Mouse (Mus musculus): ENCODE data around the gene Gm7995. TPM values are rescaled to one million over a fixed set of nuclear protein-coding genes. Genes with fewer than 3 reads are reported as not detected.
"Not testable (repeated sequence)": the region's sequence is repeated elsewhere in the genome, so short reads cannot be mapped to it uniquely, and the experiment has no call there.

Gene Gm7995
- total RNA-seq (2014; fragmentation: Nextera tagmentation) (2.8 and 3.9 TPM in 2 replicates), total RNA-seq (2017) (0.52 and 1.9 TPM in 2 replicates), polyA plus RNA-seq (2012) (not detected in 2 replicates)

- H3K4me1 ChIP-seq (ENCODE audit: insufficient read depth, low read depth, low read length); H3K27me3 ChIP-seq (ENCODE audit: insufficient read depth, low read length); H3K4me3 ChIP-seq (ENCODE audit: low read depth, low read length); H3K9me3 ChIP-seq (replicated peaks); H3K36me3 ChIP-seq (replicated peaks); DNase-seq (ENCODE audit: low spot score); ATAC-seq (ENCODE audit: extremely low read depth, insufficient number of reproducible peaks, low FRiP score, poor library complexity, severe bottlenecking): not testable (repeated sequence)
These were observed at the start of gene Gm7995 for GRCm38 (mm10) chr14:42309910-42310309. Gene Gm7995, plus strand, starts transcription at chr14:42310210.

DNA sequence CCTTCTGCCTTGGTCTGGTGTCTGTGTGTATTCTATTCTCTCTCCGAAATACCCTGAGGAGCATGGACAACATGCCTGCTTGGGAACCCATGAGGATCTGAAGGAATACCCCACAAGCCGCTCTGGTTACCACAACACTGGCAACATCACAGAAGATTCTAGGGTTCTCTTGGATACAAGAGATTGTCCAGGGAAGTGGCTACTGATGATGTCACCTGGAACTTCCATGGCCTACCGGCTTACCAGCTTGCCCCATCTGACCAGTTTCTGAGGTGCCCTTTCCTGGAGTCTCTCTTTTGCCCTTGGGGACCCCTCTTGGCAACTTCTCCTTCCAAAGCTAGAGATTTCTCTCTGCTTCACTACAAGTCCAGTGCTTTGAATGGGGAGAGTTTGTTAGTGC, 12.8 kb upstream of the Gm7995 start, which contains the start of gene Gm9611:
Gm9611 (minus strand) TSS at position 101 of the 400 bp plus-strand sequence.
- DNase-seq (ENCODE audit: low spot score); H3K4me1 ChIP-seq (ENCODE audit: insufficient read depth, low read depth, low read length); H3K27me3 ChIP-seq (ENCODE audit: insufficient read depth, low read length); H3K9me3 ChIP-seq (replicated peaks); H3K36me3 ChIP-seq (replicated peaks); ATAC-seq (ENCODE audit: extremely low read depth, insufficient number of reproducible peaks, low FRiP score, poor library complexity, severe bottlenecking); H3K4me3 ChIP-seq (ENCODE audit: low read depth, low read length): not testable (repeated sequence)

Other genes with a start within 250 kb of the Gm7995 start
- gene Gm7951, start 192.8 kb upstream of the Gm7995 start, total RNA-seq (2014; fragmentation: Nextera tagmentation): not detected in 2 replicates
- not detected in 2 replicates for gene Gm7951, start 192.8 kb upstream of the Gm7995 start, total RNA-seq (2017)
- not detected in 2 replicates for gene Gm7951, start 192.8 kb upstream of the Gm7995 start, polyA plus RNA-seq (2012)
- not detected in 2 replicates for gene Gm17027, start 147.6 kb upstream of the Gm7995 start, total RNA-seq (2014; fragmentation: Nextera tagmentation)
- not detected in 2 replicates for gene Gm17027, start 147.6 kb upstream of the Gm7995 start, total RNA-seq (2017)
- gene Gm17027, start 147.6 kb upstream of the Gm7995 start, polyA plus RNA-seq (2012): not detected in 2 replicates
- not detected in 2 replicates for gene Gm3573, start 119.4 kb upstream of the Gm7995 start, total RNA-seq (2014; fragmentation: Nextera tagmentation)
- gene Gm3573, start 119.4 kb upstream of the Gm7995 start, total RNA-seq (2017): not detected in 2 replicates
- gene Gm3573, start 119.4 kb upstream of the Gm7995 start, polyA plus RNA-seq (2012): not detected in 2 replicates
- gene Gm17026, start 50.2 kb upstream of the Gm7995 start, total RNA-seq (2014; fragmentation: Nextera tagmentation): not detected in 2 replicates
- gene Gm17026, start 50.2 kb upstream of the Gm7995 start, total RNA-seq (2017): not detected in 2 replicates
- gene Gm17026, start 50.2 kb upstream of the Gm7995 start, polyA plus RNA-seq (2012): not detected in 2 replicates
- not detected in 2 replicates for gene Gm9611, start 12.9 kb upstream of the Gm7995 start, total RNA-seq (2014; fragmentation: Nextera tagmentation)
- not detected in 2 replicates for gene Gm9611, start 12.9 kb upstream of the Gm7995 start, total RNA-seq (2017)
- not detected in 2 replicates for gene Gm9611, start 12.9 kb upstream of the Gm7995 start, polyA plus RNA-seq (2012)
- not detected in 2 replicates for gene Gm8005, start 129.5 kb downstream of the Gm7995 start, total RNA-seq (2014; fragmentation: Nextera tagmentation)
- not detected in 2 replicates for gene Gm8005, start 129.5 kb downstream of the Gm7995 start, total RNA-seq (2017)
- gene Gm8005, start 129.5 kb downstream of the Gm7995 start, polyA plus RNA-seq (2012): not detected in 2 replicates
- not detected in 2 replicates for gene Gm8011, start 153.7 kb downstream of the Gm7995 start, total RNA-seq (2014; fragmentation: Nextera tagmentation)
- not detected in 2 replicates for gene Gm8011, start 153.7 kb downstream of the Gm7995 start, total RNA-seq (2017)
- not detected in 2 replicates for gene Gm8011, start 153.7 kb downstream of the Gm7995 start, polyA plus RNA-seq (2012)
- not detected in 2 replicates for gene Gm8020, start 192.1 kb downstream of the Gm7995 start, total RNA-seq (2014; fragmentation: Nextera tagmentation)
- 0.11 and 0.17 TPM in 2 replicates for gene Gm8020, start 192.1 kb downstream of the Gm7995 start, total RNA-seq (2017)
- gene Gm8020, start 192.1 kb downstream of the Gm7995 start, polyA plus RNA-seq (2012): not detected in 2 replicates
- gene Gm8024, start 214.1 kb downstream of the Gm7995 start, total RNA-seq (2014; fragmentation: Nextera tagmentation): not detected in 2 replicates
- gene Gm8024, start 214.1 kb downstream of the Gm7995 start, total RNA-seq (2017): 0.35 TPM in 1 of 2 replicates, not detected in the other
- not detected in 2 replicates for gene Gm8024, start 214.1 kb downstream of the Gm7995 start, polyA plus RNA-seq (2012)

Data from G1E (cell line).